Mouse (Mus musculus) inflammation-experienced regulatory T-cells (primary cell): ENCODE results near the gene Pdcd2l. TPM values are rescaled to one million over a fixed set of nuclear protein-coding genes. Genes with fewer than 3 reads are reported as not detected.

Experiments
- polyA plus RNA-seq, 2 experiments: library from polyadenylated mRNA; unstranded; fragments of 100-300 nt; shearing (Covaris generic); gene quantifications; one replicate each; pipeline ENCODE4 v1.2.1; 2017

Gene Pdcd2l
- 10 to 100 TPM; 46.5 to 56.3 TPM for polyA plus RNA-seq

GRCm38 (mm10) chr7:34196132-34197128, at the start of gene Pdcd2l:
Gene Pdcd2l (minus strand): TSS chr7:34196661.

GRCm38 (mm10) chr7:34230116-34230515, 33.7 kb upstream of the Pdcd2l start, which contains the start of gene Gpi1:
Gene Gpi1 (minus strand): TSS chr7:34230336.

GRCm38 (mm10) chr7:34169454-34169853, 27.0 kb downstream of the Pdcd2l start, which contains the start of gene Uba2:
Gene Uba2 (minus strand): TSS chr7:34169599.

Other genes starting within 250 kb of the Pdcd2l start
- 1 to 10 TPM in 1 of 2 experiments, not detected in 1; 8.6 TPM for gene Scgb2b27, start 182.7 kb downstream of the Pdcd2l start, polyA plus RNA-seq
- gene Scgb1b27, start 175.2 kb downstream of the Pdcd2l start, polyA plus RNA-seq: 10 to 100 TPM in 1 of 2 experiments, not detected in 1; 14.1 TPM
- gene Scgb1b30, start 101.2 kb downstream of the Pdcd2l start, polyA plus RNA-seq: not detected
- under 1 TPM in 1 of 2 experiments, not detected in 1; 0.34 TPM for gene Wtip, start 63.4 kb downstream of the Pdcd2l start, polyA plus RNA-seq
- gene Uba2, start 27.1 kb downstream of the Pdcd2l start, polyA plus RNA-seq: 100 to 1,000 TPM; 124 to 145 TPM
- 100 to 1,000 TPM; 219 to 263 TPM for gene Gpi1, start 33.7 kb upstream of the Pdcd2l start, polyA plus RNA-seq
- under 1 TPM in 1 of 2 experiments, not detected in 1; 0.76 TPM for gene Gm6096, start 54.4 kb upstream of the Pdcd2l start, polyA plus RNA-seq
- 10 to 100 TPM; 25.5 to 28.9 TPM for gene 4931406P16Rik, start 116.9 kb upstream of the Pdcd2l start, polyA plus RNA-seq
- gene Lsm14a, start 196.7 kb upstream of the Pdcd2l start, polyA plus RNA-seq: 100 to 1,000 TPM; 158 to 193 TPM